Comparison of ENCODE assay signal across 10 mouse cellular contexts in the genomic region with DNA sequence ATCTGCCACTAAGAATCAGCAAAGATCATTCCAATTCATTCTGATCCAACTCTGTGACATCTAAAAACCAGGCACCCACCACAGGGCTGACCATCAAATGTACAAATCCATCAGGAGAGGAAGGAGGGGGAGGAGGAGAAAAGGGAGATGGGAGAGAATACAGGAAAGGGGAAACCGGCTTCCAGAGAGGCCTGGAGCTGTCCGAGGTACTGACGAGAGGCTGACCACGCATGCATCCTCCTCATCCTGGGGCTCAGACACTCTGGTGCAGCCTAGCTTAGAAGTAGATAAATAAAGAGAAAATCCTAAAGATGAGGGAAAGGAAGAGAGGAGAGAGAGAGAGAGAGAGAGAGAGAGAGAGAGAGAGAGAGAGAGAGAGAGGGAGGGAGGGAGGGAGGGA. TPM values are rescaled to one million over a fixed set of nuclear protein-coding genes. Genes with fewer than 3 reads are reported as not detected.
DNase-seq lines count a peak whose midpoint lies in the region; ATAC-seq and TF ChIP-seq lines count a peak whose summit lies in the region.
"Had no signal": no experiment of that assay in that cellular context is flagged by ENCODE, and none has a peak within 500 bp of the region (broad histone marks: within the 10 kb centered on the region; RNA-seq: fewer than 3 reads in every experiment).

No protein-coding gene starts in this region.

- no peak overlapping the region for H3K4me3 ChIP-seq in liver, postnatal 0 days (ENCODE audit: low read depth, low read length)
- H3K4me3 ChIP-seq in liver, embryonic 11.5 days (ENCODE audit: low read depth, low read length) = no peak overlapping the region
- H3K4me3 ChIP-seq in embryonic facial prominence, embryonic 14.5 days (ENCODE audit: low read depth, low read length) = no peak overlapping the region
- H3K4me3 ChIP-seq: heart, embryonic 13.5 days; lung, embryonic 15.5 days had no signal

- no peak overlapping the region for H3K4me2 ChIP-seq in liver, postnatal 0 days (ENCODE audit: low read depth, low read length)
- no peak overlapping the region for H3K4me2 ChIP-seq in liver, embryonic 11.5 days
- H3K4me2 ChIP-seq in embryonic facial prominence, embryonic 14.5 days (ENCODE audit: low read depth, low read length) = no peak overlapping the region
- H3K4me2 ChIP-seq: heart, embryonic 13.5 days; lung, embryonic 15.5 days had no signal

- H3K27me3 ChIP-seq in liver, postnatal 0 days (ENCODE audit: insufficient read depth, low read length) = 0 out of 2 replicates have a peak, but pooled peaks cover 4% of the 10 kb centered on the region
- peaks cover 10% of the 10 kb centered on the region for H3K27me3 ChIP-seq in liver, embryonic 11.5 days (replicated peaks; ENCODE audit: control insufficient read depth, insufficient read depth, low read length)
- H3K27me3 ChIP-seq in embryonic facial prominence, embryonic 14.5 days (replicated peaks; ENCODE audit: control insufficient read depth, insufficient read depth, low read length) = peaks cover 5% of the 10 kb centered on the region; the same call in 1 of the 2 replicates

- no peak for TF ChIP-seq CTCF in liver, postnatal 0 days (IDR thresholded peaks at IDR 0.05; ENCODE audit: low read depth)

- H3K27ac ChIP-seq in liver, postnatal 0 days (ENCODE audit: low read depth) = no peak overlapping the region
- no peak overlapping the region for H3K27ac ChIP-seq in liver, embryonic 11.5 days (ENCODE audit: low read depth, low read length)
- no peak overlapping the region for H3K27ac ChIP-seq in embryonic facial prominence, embryonic 14.5 days (replicated peaks; ENCODE audit: low read depth, low read length)
- H3K27ac ChIP-seq: heart, embryonic 13.5 days; lung, embryonic 15.5 days had no signal

- H3K9ac ChIP-seq in liver, postnatal 0 days (replicated peaks) = no peak overlapping the region
- H3K9ac ChIP-seq in liver, embryonic 11.5 days (ENCODE audit: low read depth, low read length) = no peak overlapping the region
- no peak overlapping the region for H3K9ac ChIP-seq in embryonic facial prominence, embryonic 14.5 days (ENCODE audit: low read depth, low read length)
- H3K9ac ChIP-seq: heart, embryonic 13.5 days; lung, embryonic 15.5 days had no signal

- 1% methylated on average over 4 of the region's 4 CpGs for WGBS in liver, postnatal 0 days (ENCODE audit: insufficient replicate concordance)
- WGBS in liver, embryonic 11.5 days = 1% methylated on average over 4 of the region's 4 CpGs
- WGBS in embryonic facial prominence, embryonic 14.5 days = 0% methylated on average over 4 of the region's 4 CpGs

- ATAC-seq in liver, postnatal 0 days = no peak
- ATAC-seq in liver, embryonic 11.5 days (replicated peaks; ENCODE audit: low FRiP score) = no peak
- no peak for ATAC-seq in embryonic facial prominence, embryonic 14.5 days (ENCODE audit: low read depth)

- TF ChIP-seq EP300 in liver, postnatal 0 days (IDR thresholded peaks at IDR 0.05; ENCODE audit: low read depth) = no peak

- H3K36me3 ChIP-seq in liver, postnatal 0 days (replicated peaks; ENCODE audit: insufficient read depth, low read length) = no peaks in the 10 kb centered on the region
- H3K36me3 ChIP-seq in liver, embryonic 11.5 days (ENCODE audit: control insufficient read depth, insufficient read depth, low read length) = no peaks in the 10 kb centered on the region
- no peaks in the 10 kb centered on the region for H3K36me3 ChIP-seq in embryonic facial prominence, embryonic 14.5 days (ENCODE audit: control insufficient read depth, insufficient read depth, low read length)
- H3K36me3 ChIP-seq: heart, embryonic 13.5 days; lung, embryonic 15.5 days had no signal

- 0 out of 2 replicates have a peak, but pooled peaks cover 3% of the 10 kb centered on the region for H3K4me1 ChIP-seq in liver, postnatal 0 days (ENCODE audit: insufficient read depth)
- no peaks in the 10 kb centered on the region for H3K4me1 ChIP-seq in liver, embryonic 11.5 days (replicated peaks; ENCODE audit: control insufficient read depth, insufficient read depth, low read length)
- no peaks in the 10 kb centered on the region for H3K4me1 ChIP-seq in embryonic facial prominence, embryonic 14.5 days (ENCODE audit: control insufficient read depth, insufficient read depth, low read length)
- H3K4me1 ChIP-seq: heart, embryonic 13.5 days; lung, embryonic 15.5 days had no signal

- DNase-seq in liver, postnatal 0 days = peak; percentile 67
- no peak for DNase-seq in liver, embryonic 11.5 days (ENCODE audit: low spot score)
- DNase-seq in adipocyte (ENCODE audit: low spot score) = peak; percentile 72
- DNase-seq in embryonic facial prominence, embryonic 14.5 days (ENCODE audit: low spot score) = peak; percentile 70
- DNase-seq in lung, postnatal 4 days = peak; percentile 43 to 68
- DNase-seq in spleen, postnatal 14 days (ENCODE audit: low spot score in 2 of 2) = no peak
- no peak for DNase-seq in right cerebral cortex, postnatal 25 days
- no peak for DNase-seq in cerebellum, postnatal 4 days (ENCODE audit: low spot score in 2 of 2)

- no peaks in the 10 kb centered on the region for H3K9me3 ChIP-seq in liver, postnatal 0 days (ENCODE audit: low read length)
- no peaks in the 10 kb centered on the region for H3K9me3 ChIP-seq in liver, embryonic 11.5 days (ENCODE audit: control insufficient read depth, low read length)
- no peaks in the 10 kb centered on the region for H3K9me3 ChIP-seq in embryonic facial prominence, embryonic 14.5 days (ENCODE audit: control insufficient read depth, low read length)
- H3K9me3 ChIP-seq: heart, embryonic 13.5 days; lung, embryonic 15.5 days had no signal

RNA-seq across cellular contexts. Expression of gene Ina, which starts 8.2 kb away (rescaled TPM):
- polyA plus RNA-seq in liver, postnatal 0 days (2015; fragmentation: Nextera tagmentation; extraction: Ambion mirVana) = not detected in 2 replicates
- 0.26 and 0.53 TPM in 2 replicates for polyA plus RNA-seq in liver, embryonic 11.5 days (2014; fragmentation: Nextera tagmentation; extraction: Ambion mirVana)
- 17.6 and 17.9 TPM in 2 replicates for polyA plus RNA-seq in embryonic facial prominence, embryonic 14.5 days (2014; fragmentation: Nextera tagmentation; extraction: Ambion mirVana)

RNA-seq across cellular contexts. Expression of gene Nt5c2, which starts 8.6 kb away (rescaled TPM):
- 30.2 and 36.1 TPM in 2 replicates for polyA plus RNA-seq in liver, postnatal 0 days (2015; fragmentation: Nextera tagmentation; extraction: Ambion mirVana)
- 107 and 110 TPM in 2 replicates for polyA plus RNA-seq in liver, embryonic 11.5 days (2014; fragmentation: Nextera tagmentation; extraction: Ambion mirVana)
- polyA plus RNA-seq in embryonic facial prominence, embryonic 14.5 days (2014; fragmentation: Nextera tagmentation; extraction: Ambion mirVana) = 65.6 and 66.3 TPM in 2 replicates

RNA-seq across cellular contexts. Expression of gene Pcgf6, which starts 44.4 kb away (rescaled TPM):
- polyA plus RNA-seq in liver, postnatal 0 days (2015; fragmentation: Nextera tagmentation; extraction: Ambion mirVana) = 7.7 and 8.0 TPM in 2 replicates
- 28.6 and 32.9 TPM in 2 replicates for polyA plus RNA-seq in liver, embryonic 11.5 days (2014; fragmentation: Nextera tagmentation; extraction: Ambion mirVana)
- polyA plus RNA-seq in embryonic facial prominence, embryonic 14.5 days (2014; fragmentation: Nextera tagmentation; extraction: Ambion mirVana) = 13.9 and 17.8 TPM in 2 replicates

Comparison
In these comparisons a context has a peak if more than half of its experiments do, and no peak if none do; other contexts are left out.
1. DNase-seq: peak in liver, postnatal 0 days (single experiment), adipocyte (single experiment), embryonic facial prominence, embryonic 14.5 days (single experiment) and lung, postnatal 4 days (2 of 2); none in liver, embryonic 11.5 days (single experiment), spleen, postnatal 14 days (0 of 2), right cerebral cortex, postnatal 25 days (single experiment) and cerebellum, postnatal 4 days (0 of 2).
2. RNA of gene Ina, which starts 8.2 kb away (polyA plus RNA-seq): 17.6 to 17.9 TPM in embryonic facial prominence, embryonic 14.5 days; 0.26 to 0.53 TPM in liver, embryonic 11.5 days and not detected in liver, postnatal 0 days; every median in the first group is over 10 times any median in the second.